In the genomic region with DNA sequence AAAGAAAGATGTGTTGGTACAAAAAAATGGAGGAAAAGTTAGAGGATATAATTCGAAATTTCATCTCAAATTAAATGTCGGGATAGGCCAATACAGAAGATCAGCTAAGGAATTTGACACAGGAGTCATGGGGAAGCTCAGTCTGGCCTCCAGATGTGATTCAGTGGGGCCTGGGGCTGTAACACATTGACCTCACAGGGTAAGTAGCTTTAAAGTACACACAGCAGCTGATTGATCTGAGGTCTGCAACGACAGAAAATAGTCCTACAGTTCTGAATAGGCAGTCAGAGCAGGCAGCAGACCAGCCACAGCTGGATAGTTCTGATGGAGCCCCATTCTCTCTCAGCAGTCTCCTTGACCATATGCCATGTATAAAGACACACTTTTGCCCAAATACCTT, we compare ENCODE assay signal across 25 mouse cellular contexts.
A peak's percentile ranks its signal among the peaks of the same experiment; 100 is the strongest.
DNase-seq lines count a peak whose midpoint lies in the region; ATAC-seq and TF ChIP-seq lines count a peak whose summit lies in the region.
"Had no signal": no experiment of that assay in that cellular context is flagged by ENCODE, and none has a peak within 500 bp of the region (broad histone marks: within the 10 kb centered on the region; RNA-seq: fewer than 3 reads in every experiment).

No protein-coding gene starts in this region.

- ATAC-seq in forebrain, embryonic 11.5 days (replicated peaks; ENCODE audit: low FRiP score): no peak
- ATAC-seq in embryonic facial prominence, embryonic 11.5 days (replicated peaks; ENCODE audit: insufficient number of reproducible peaks, low FRiP score, low TSS enrichment, low read depth): 0 out of 2 replicates have a peak, but pooled peaks have one; percentile 72
- ATAC-seq in limb, embryonic 12.5 days (ENCODE audit: insufficient number of reproducible peaks, insufficient read depth, low FRiP score, low TSS enrichment, low read depth): peak; percentile 52; the same call in 1 of the 2 replicates
- ATAC-seq: activated CD4-positive, CD25-positive, alpha-beta regulatory T cell, adult 4 months; forebrain, embryonic 16.5 days; inflammation-experienced regulatory T-cells, adult 6 months; lung, postnatal 0 days had no signal

- H3K27me3 ChIP-seq in forebrain, embryonic 10.5 days (ENCODE audit: poor library complexity, severe bottlenecking): no peaks in the 10 kb centered on the region
- no peaks in the 10 kb centered on the region for H3K27me3 ChIP-seq in forebrain, embryonic 11.5 days (ENCODE audit: control insufficient read depth, insufficient read depth, low read length)
- no peaks in the 10 kb centered on the region for H3K27me3 ChIP-seq in embryonic facial prominence, embryonic 11.5 days (ENCODE audit: control insufficient read depth, insufficient read depth, low read length)
- no peaks in the 10 kb centered on the region for H3K27me3 ChIP-seq in limb, embryonic 12.5 days
- H3K27me3 ChIP-seq: embryonic facial prominence, embryonic 15.5 days; neural tube, embryonic 12.5 days had no signal

- TF ChIP-seq CTCF in lung, adult 2 months (IDR thresholded peaks at IDR 0.05; ENCODE audit: insufficient read depth, low read length): no peak

- no peaks in the 10 kb centered on the region for H3K36me3 ChIP-seq in forebrain, embryonic 10.5 days (replicated peaks)
- no peaks in the 10 kb centered on the region for H3K36me3 ChIP-seq in forebrain, embryonic 11.5 days (ENCODE audit: control insufficient read depth, insufficient read depth, low read length)
- no peaks in the 10 kb centered on the region for H3K36me3 ChIP-seq in embryonic facial prominence, embryonic 11.5 days (replicated peaks; ENCODE audit: control insufficient read depth, insufficient read depth, low read depth, low read length)
- H3K36me3 ChIP-seq in limb, embryonic 12.5 days: no peaks in the 10 kb centered on the region
- H3K36me3 ChIP-seq: embryonic facial prominence, embryonic 15.5 days; heart, embryonic 10.5 days; neural tube, embryonic 12.5 days had no signal

- TF ChIP-seq POLR2A in lung, adult 2 months (IDR thresholded peaks at IDR 0.05; ENCODE audit: borderline replicate concordance, extremely low read depth, low read depth, low read length): no peak

- H3K4me3 ChIP-seq in forebrain, embryonic 10.5 days: no peak overlapping the region
- no peak overlapping the region for H3K4me3 ChIP-seq in forebrain, embryonic 11.5 days (ENCODE audit: low read depth, low read length)
- H3K4me3 ChIP-seq in embryonic facial prominence, embryonic 11.5 days (ENCODE audit: low read depth, low read length): no peak overlapping the region
- no peak overlapping the region for H3K4me3 ChIP-seq in limb, embryonic 12.5 days (replicated peaks)
- H3K4me3 ChIP-seq in lung, adult 2 months (replicated peaks; ENCODE audit: extremely low read depth, low read depth, low read length): no peak overlapping the region
- H3K4me3 ChIP-seq: embryonic facial prominence, embryonic 15.5 days; gastrocnemius, adult 2 months; heart, embryonic 10.5 days; neural tube, embryonic 12.5 days had no signal

- no peak overlapping the region for H3K4me2 ChIP-seq in forebrain, embryonic 11.5 days (ENCODE audit: low read depth, low read length, severe bottlenecking)
- no peak overlapping the region for H3K4me2 ChIP-seq in embryonic facial prominence, embryonic 11.5 days (ENCODE audit: low read depth, low read length)
- H3K4me2 ChIP-seq in limb, embryonic 12.5 days: no peak overlapping the region
- H3K4me2 ChIP-seq: embryonic facial prominence, embryonic 15.5 days; midbrain, embryonic 11.5 days; neural tube, embryonic 12.5 days had no signal

- peak; percentile 35 for DNase-seq in forebrain, embryonic 10.5 days (ENCODE audit: extremely low spot score, low spot score)
- no peak for DNase-seq in forebrain, embryonic 11.5 days (ENCODE audit: low spot score)
- peak; percentile 78 for DNase-seq in embryo, embryonic 10 days (ENCODE audit: low spot score)
- peak; percentile 72 for DNase-seq in embryonic facial prominence, embryonic 11.5 days (ENCODE audit: low spot score)
- no peak for DNase-seq in gastrocnemius, adult 8-10 months (ENCODE audit: low spot score in 2 of 2)
- no peak for DNase-seq in lung, adult 2 months
- DNase-seq in thymus, postnatal 36 days: no peak
- DNase-seq: adrenal gland, postnatal 10 days; cerebellum, adult 18-20 months; cerebellum, postnatal 36 days; gastrocnemius, adult 2 months; kidney, adult 18-20 months; kidney, postnatal 4 days; retina, postnatal 1 day; thymus, postnatal 25 days had no signal

- H3K4me1 ChIP-seq in forebrain, embryonic 10.5 days: peaks cover 7% of the 10 kb centered on the region
- no peaks in the 10 kb centered on the region for H3K4me1 ChIP-seq in forebrain, embryonic 11.5 days (replicated peaks; ENCODE audit: control insufficient read depth, insufficient read depth, low read length)
- H3K4me1 ChIP-seq in embryonic facial prominence, embryonic 11.5 days (ENCODE audit: control insufficient read depth, insufficient read depth, low read length): no peaks in the 10 kb centered on the region; the same call in 1 of the 2 replicates
- peaks cover 12% of the 10 kb centered on the region for H3K4me1 ChIP-seq in limb, embryonic 12.5 days (replicated peaks)
- H3K4me1 ChIP-seq in lung, adult 2 months (ENCODE audit: control insufficient read depth, insufficient read depth, low read length): no peaks in the 10 kb centered on the region; the same call in none of the 2 replicates
- H3K4me1 ChIP-seq: heart, embryonic 10.5 days; neural tube, embryonic 12.5 days had no signal

- H3K9ac ChIP-seq in forebrain, embryonic 11.5 days (ENCODE audit: low read length): no peak overlapping the region
- H3K9ac ChIP-seq in embryonic facial prominence, embryonic 11.5 days (replicated peaks; ENCODE audit: low read length): no peak overlapping the region
- no peak overlapping the region for H3K9ac ChIP-seq in limb, embryonic 12.5 days (replicated peaks)
- H3K9ac ChIP-seq: embryonic facial prominence, embryonic 15.5 days; neural tube, embryonic 12.5 days had no signal

- no peak overlapping the region for H3K27ac ChIP-seq in forebrain, embryonic 10.5 days
- no peak overlapping the region for H3K27ac ChIP-seq in forebrain, embryonic 11.5 days (ENCODE audit: low read depth, low read length)
- H3K27ac ChIP-seq in embryonic facial prominence, embryonic 11.5 days (replicated peaks; ENCODE audit: low read depth, low read length): no peak overlapping the region
- no peak overlapping the region for H3K27ac ChIP-seq in limb, embryonic 12.5 days
- H3K27ac ChIP-seq: embryonic facial prominence, embryonic 15.5 days; gastrocnemius, adult 2 months; heart, embryonic 10.5 days; macrophage; neural tube, embryonic 12.5 days had no signal

- H3K9me3 ChIP-seq in forebrain, embryonic 10.5 days: no peaks in the 10 kb centered on the region
- no peaks in the 10 kb centered on the region for H3K9me3 ChIP-seq in forebrain, embryonic 11.5 days (ENCODE audit: control insufficient read depth, low read length)
- no peaks in the 10 kb centered on the region for H3K9me3 ChIP-seq in embryonic facial prominence, embryonic 11.5 days (replicated peaks; ENCODE audit: control insufficient read depth, low read length)
- H3K9me3 ChIP-seq in limb, embryonic 12.5 days: no peaks in the 10 kb centered on the region
- H3K9me3 ChIP-seq: embryonic facial prominence, embryonic 15.5 days; heart, embryonic 10.5 days; neural tube, embryonic 12.5 days had no signal

- WGBS in forebrain, embryonic 10.5 days: 47% methylated on average over 3 of the region's 3 CpGs
- 40% methylated on average over 3 of the region's 3 CpGs for WGBS in forebrain, embryonic 11.5 days
- 22% methylated on average over 3 of the region's 3 CpGs for WGBS in embryonic facial prominence, embryonic 11.5 days
- WGBS in limb, embryonic 12.5 days: 21% methylated on average over 3 of the region's 3 CpGs
- WGBS in lung, adult 2 months: 38% methylated on average over 3 of the region's 3 CpGs

Comparison
In these comparisons a context has a peak if more than half of its experiments do, and no peak if none do; other contexts are left out.
1. DNase-seq: peak in forebrain, embryonic 10.5 days (single experiment), embryo, embryonic 10 days (single experiment) and embryonic facial prominence, embryonic 11.5 days (single experiment); none in forebrain, embryonic 11.5 days (single experiment), gastrocnemius, adult 8-10 months (0 of 2), lung, adult 2 months (single experiment) and thymus, postnatal 36 days (0 of 2).